Mouse (Mus musculus): ENCODE results near the gene Aqp2. TPM values are rescaled to one million over a fixed set of nuclear protein-coding genes. Genes with fewer than 3 reads are reported as not detected.

The Aqp2 gene
- polyA plus RNA-seq, 1 experiment from 2014 or later = not detected

DNA sequence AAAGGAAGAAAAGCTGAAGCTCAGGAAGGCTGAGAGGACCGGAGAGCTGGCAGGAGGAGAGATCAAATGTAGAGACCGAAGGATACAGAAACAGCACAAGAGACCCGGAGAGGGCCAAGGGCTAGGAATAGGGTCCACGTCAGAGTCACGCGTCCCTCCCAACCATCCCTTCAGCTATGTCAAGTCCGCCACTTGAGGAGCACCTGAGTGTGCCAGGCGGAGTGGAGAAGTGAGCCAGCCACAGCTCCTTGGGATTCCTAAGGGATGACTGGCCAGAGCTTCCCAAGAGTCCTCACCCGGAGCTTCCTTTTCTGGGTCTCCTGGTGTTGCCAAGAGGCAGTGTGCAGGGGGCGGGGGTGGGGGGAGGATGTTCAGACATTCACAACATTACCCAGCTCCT, 16.1 kb downstream of the Aqp2 start:
- Histone ChIP-seq H3K36me3 (ENCODE audit: control insufficient read depth, insufficient read depth, low read length) (no peaks in the 10 kb centered on the region), H3K4me3 (ENCODE audit: low read depth, low read length) (no peak overlapping the region), H3K9me3 (ENCODE audit: control insufficient read depth, low read length) (no peaks in the 10 kb centered on the region), H3K9ac (ENCODE audit: low read depth, low read length) (no peak overlapping the region), H3K27me3 (ENCODE audit: control insufficient read depth, insufficient read depth, low read length) (peaks cover 46% of the 10 kb centered on the region), H3K27ac (ENCODE audit: low read depth, low read length) (no peak overlapping the region), H3K4me1 (replicated peaks; ENCODE audit: control insufficient read depth, insufficient read depth, low read length) (peaks cover 6% of the 10 kb centered on the region), H3K4me2 (replicated peaks; ENCODE audit: low read depth, low read length) (no peak overlapping the region)
- no peak for ATAC-seq (ENCODE audit: low FRiP score)
- WGBS = 87% methylated on average over 10 of the region's 10 CpGs
- DNase-seq (ENCODE audit: low spot score) = no peak

- Histone ChIP-seq H3K4me3 (ENCODE audit: low read depth, low read length) (no peak overlapping the region), H3K27ac (ENCODE audit: low read depth, low read length) (peak overlapping the region; percentile 30; the same call in 1 of the 2 replicates), H3K4me1 (replicated peaks; ENCODE audit: control insufficient read depth, insufficient read depth, low read length) (peaks cover 10% of the 10 kb centered on the region), H3K36me3 (ENCODE audit: control insufficient read depth, insufficient read depth, low read length) (no peaks in the 10 kb centered on the region), H3K27me3 (ENCODE audit: control insufficient read depth, insufficient read depth, low read length) (peaks cover 33% of the 10 kb centered on the region), H3K9ac (ENCODE audit: low read depth, low read length) (no peak overlapping the region), H3K4me2 (replicated peaks; ENCODE audit: low read depth, low read length) (no peak overlapping the region), H3K9me3 (ENCODE audit: control insufficient read depth, low read length) (no peaks in the 10 kb centered on the region)
- DNase-seq (ENCODE audit: low spot score) (peak; percentile 93), ATAC-seq (ENCODE audit: low FRiP score) (peak; percentile 77)
- 0% methylated on average over 7 of the region's 7 CpGs for WGBS
These were observed 17.3 kb downstream of the Aqp2 start for GRCm38 (mm10) chr15:99596056-99596687.

GRCm38 (mm10) chr15:99596841-99597240, 18.0 kb downstream of the Aqp2 start:
- ATAC-seq (ENCODE audit: low FRiP score) = no peak
- no peak overlapping the region for H3K9ac ChIP-seq (ENCODE audit: low read depth, low read length)
- H3K27ac ChIP-seq (ENCODE audit: low read depth, low read length) = no peak overlapping the region
- no peak overlapping the region for H3K4me2 ChIP-seq (replicated peaks; ENCODE audit: low read depth, low read length)
- DNase-seq (ENCODE audit: low spot score) = no peak
- H3K9me3 ChIP-seq (ENCODE audit: control insufficient read depth, low read length) = no peaks in the 10 kb centered on the region
- H3K27me3 ChIP-seq (ENCODE audit: control insufficient read depth, insufficient read depth, low read length) = peaks cover 27% of the 10 kb centered on the region
- 53% methylated on average over 7 of the region's 7 CpGs for WGBS
- no peak overlapping the region for H3K4me3 ChIP-seq (ENCODE audit: low read depth, low read length)
- peaks cover 10% of the 10 kb centered on the region for H3K4me1 ChIP-seq (replicated peaks; ENCODE audit: control insufficient read depth, insufficient read depth, low read length)
- no peaks in the 10 kb centered on the region for H3K36me3 ChIP-seq (ENCODE audit: control insufficient read depth, insufficient read depth, low read length)

GRCm38 (mm10) chr15:99597596-99597995, 18.7 kb downstream of the Aqp2 start:
- Histone ChIP-seq H3K27me3 (ENCODE audit: control insufficient read depth, insufficient read depth, low read length) (peaks cover 19% of the 10 kb centered on the region), H3K4me1 (replicated peaks; ENCODE audit: control insufficient read depth, insufficient read depth, low read length) (peaks cover 13% of the 10 kb centered on the region), H3K9ac (ENCODE audit: low read depth, low read length) (peak overlapping the region; percentile 28; the same call in 1 of the 2 replicates), H3K36me3 (ENCODE audit: control insufficient read depth, insufficient read depth, low read length) (no peaks in the 10 kb centered on the region), H3K4me3 (ENCODE audit: low read depth, low read length) (no peak overlapping the region), H3K4me2 (replicated peaks; ENCODE audit: low read depth, low read length) (no peak overlapping the region), H3K27ac (ENCODE audit: low read depth, low read length) (peak overlapping the region; percentile 27; the same call in 1 of the 2 replicates), H3K9me3 (ENCODE audit: control insufficient read depth, low read length) (no peaks in the 10 kb centered on the region)
- DNase-seq (ENCODE audit: low spot score) (no peak), ATAC-seq (ENCODE audit: low FRiP score) (no peak)
- whole genome bisulfite sequencing = 63% methylated on average over 8 of the region's 8 CpGs

DNA sequence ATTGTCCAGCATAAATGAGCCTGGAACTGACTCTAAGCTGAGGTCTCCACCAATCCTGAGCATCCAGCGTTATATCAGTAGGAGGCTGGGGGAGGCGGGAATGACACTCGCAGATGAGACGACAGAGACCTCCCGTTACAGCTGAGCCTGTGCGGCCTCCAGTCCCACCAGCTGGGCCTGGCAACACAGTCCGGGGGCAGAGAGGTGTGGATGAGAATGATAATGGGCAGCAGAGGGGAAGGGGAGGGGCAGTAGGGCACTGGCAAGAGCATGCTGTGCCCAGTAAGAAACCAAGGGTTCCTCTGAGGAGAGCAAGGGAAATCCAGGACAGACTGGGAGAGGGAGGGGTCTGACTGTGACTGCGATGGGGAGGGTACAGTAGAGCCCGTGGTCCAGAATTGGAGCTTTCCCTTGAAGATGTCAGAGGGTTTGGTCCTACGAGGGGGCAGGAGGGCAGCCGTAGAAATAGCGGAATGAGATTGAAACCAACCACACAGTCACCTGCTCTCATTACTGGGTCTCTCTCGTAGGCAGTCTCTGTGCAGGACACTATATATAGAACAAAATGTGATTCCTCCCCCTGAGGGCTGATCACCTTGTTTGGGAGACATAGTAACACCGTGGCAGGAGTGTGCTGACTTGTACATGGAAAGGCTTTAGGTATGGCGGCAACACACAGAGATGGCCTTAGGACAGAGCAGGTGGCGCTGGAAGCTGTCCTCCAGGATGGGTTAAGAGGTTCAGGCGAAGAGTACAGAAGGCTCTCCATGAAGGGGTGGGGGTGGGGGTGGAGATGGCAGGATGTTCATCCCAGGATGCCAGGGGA, 20.6 kb downstream of the Aqp2 start:
- peak; percentile 62 for DNase-seq (ENCODE audit: low spot score)
- Histone ChIP-seq H3K9ac (ENCODE audit: low read depth, low read length) (no peak overlapping the region), H3K27ac (ENCODE audit: low read depth, low read length) (peak overlapping the region; percentile 71), H3K36me3 (ENCODE audit: control insufficient read depth, insufficient read depth, low read length) (no peaks in the 10 kb centered on the region), H3K4me3 (ENCODE audit: low read depth, low read length) (no peak overlapping the region), H3K4me2 (replicated peaks; ENCODE audit: low read depth, low read length) (no peak overlapping the region), H3K9me3 (ENCODE audit: control insufficient read depth, low read length) (no peaks in the 10 kb centered on the region), H3K4me1 (replicated peaks; ENCODE audit: control insufficient read depth, insufficient read depth, low read length) (peaks cover 15% of the 10 kb centered on the region), H3K27me3 (ENCODE audit: control insufficient read depth, insufficient read depth, low read length) (peaks cover 11% of the 10 kb centered on the region)
- peak; percentile 50; the same call in 1 of the 2 replicates for ATAC-seq (ENCODE audit: low FRiP score)
- 53% methylated on average over 17 of the region's 17 CpGs for WGBS

- Histone ChIP-seq H3K4me2 (replicated peaks; ENCODE audit: low read depth, low read length) (peak within 1 kb of the TSS; percentile 15; the same call in 1 of the 2 replicates), H3K36me3 (ENCODE audit: control insufficient read depth, insufficient read depth, low read length) (no peaks in the 10 kb centered on the region), H3K9me3 (ENCODE audit: control insufficient read depth, low read length) (no peaks in the 10 kb centered on the region), H3K4me3 (ENCODE audit: low read depth, low read length) (no peak within 1 kb of the TSS), H3K9ac (ENCODE audit: low read depth, low read length) (0 out of 2 replicates have a peak within 1 kb of the TSS, but pooled peaks have one; percentile 19), H3K27ac (ENCODE audit: low read depth, low read length) (peak within 1 kb of the TSS; percentile 71), H3K4me1 (replicated peaks; ENCODE audit: control insufficient read depth, insufficient read depth, low read length) (peaks cover 15% of the 10 kb centered on the region), H3K27me3 (ENCODE audit: control insufficient read depth, insufficient read depth, low read length) (0 out of 2 replicates have a peak, but pooled peaks cover 4% of the 10 kb centered on the region)
- WGBS = 48% methylated on average over 22 of the region's 22 CpGs
- DNase-seq (ENCODE audit: low spot score) (peak; percentile 43), ATAC-seq (ENCODE audit: low FRiP score) (peak; percentile 28; the same call in 1 of the 2 replicates)
These were observed 22.3 kb downstream of the Aqp2 start, which contains the start of gene Aqp6 for GRCm38 (mm10) chr15:99600986-99601822. Gene Aqp6 (plus strand): TSS chr15:99601400.

GRCm38 (mm10) chr15:99601823-99602120, 22.9 kb downstream of the Aqp2 start:
- Histone ChIP-seq H3K4me3 (ENCODE audit: low read depth, low read length) (no peak overlapping the region), H3K36me3 (ENCODE audit: control insufficient read depth, insufficient read depth, low read length) (no peaks in the 10 kb centered on the region), H3K4me2 (replicated peaks; ENCODE audit: low read depth, low read length) (no peak overlapping the region), H3K4me1 (replicated peaks; ENCODE audit: control insufficient read depth, insufficient read depth, low read length) (peaks cover 18% of the 10 kb centered on the region), H3K9me3 (ENCODE audit: control insufficient read depth, low read length) (no peaks in the 10 kb centered on the region), H3K9ac (ENCODE audit: low read depth, low read length) (no peak overlapping the region), H3K27ac (ENCODE audit: low read depth, low read length) (peak overlapping the region; percentile 65; the same call in 1 of the 2 replicates), H3K27me3 (ENCODE audit: control insufficient read depth, insufficient read depth, low read length) (0 out of 2 replicates have a peak, but pooled peaks cover 4% of the 10 kb centered on the region)
- ATAC-seq (ENCODE audit: low FRiP score) = 0 out of 2 replicates have a peak, but pooled peaks have one; percentile 16
- 14% methylated on average over 5 of the region's 5 CpGs for WGBS
- DNase-seq (ENCODE audit: low spot score) = no peak

GRCm38 (mm10) chr15:99602206-99602820, 23.5 kb downstream of the Aqp2 start:
- Histone ChIP-seq H3K4me3 (ENCODE audit: low read depth, low read length) (no peak overlapping the region), H3K9ac (ENCODE audit: low read depth, low read length) (no peak overlapping the region), H3K27ac (ENCODE audit: low read depth, low read length) (peak overlapping the region; percentile 63), H3K4me1 (replicated peaks; ENCODE audit: control insufficient read depth, insufficient read depth, low read length) (peaks cover 21% of the 10 kb centered on the region), H3K27me3 (ENCODE audit: control insufficient read depth, insufficient read depth, low read length) (0 out of 2 replicates have a peak, but pooled peaks cover 4% of the 10 kb centered on the region), H3K9me3 (ENCODE audit: control insufficient read depth, low read length) (no peaks in the 10 kb centered on the region), H3K4me2 (replicated peaks; ENCODE audit: low read depth, low read length) (no peak overlapping the region), H3K36me3 (ENCODE audit: control insufficient read depth, insufficient read depth, low read length) (no peaks in the 10 kb centered on the region)
- ATAC-seq (ENCODE audit: low FRiP score) (no peak), DNase-seq (ENCODE audit: low spot score) (peak; percentile 15)
- WGBS = 62% methylated on average over 17 of the region's 17 CpGs
